Mouse (Mus musculus) gastrocnemius, postnatal 10 days (tissue): Measurements from ENCODE around the gene Shisa4. TPM values are rescaled to one million over a fixed set of nuclear protein-coding genes. Genes with fewer than 3 reads are reported as not detected.
"Not testable (repeated sequence)": the region's sequence is repeated elsewhere in the genome, so short reads cannot be mapped to it uniquely, and the experiment has no call there.

ENCODE experiments used
- DNase-seq: peaks from one replicate; pipeline ENCODE4 v3.0.0; 2021; ENCODE audit warnings: mixed read lengths
- long read RNA-seq, 2 experiments: library from polyadenylated mRNA; stranded (forward); transcript quantifications; one replicate each; pipeline ENCODE4 v2.0.0; 2021
- total RNA-seq, 2 experiments: library from RNA; stranded (reverse); gene quantifications; 2 replicates each; pipeline ENCODE4 v1.2.3; 2021

The Shisa4 gene
- 100 to 1,000 TPM; 261 to 295 TPM for total RNA-seq
- long read RNA-seq, experiment 1, transcript Shisa4-201 (5 exons, 1,763 nt): major isoform, 349 of 426 reads
- long read RNA-seq, experiment 1, partial matches to known transcripts: 62 of 426 reads
- long read RNA-seq, experiment 1, other reads (novel, unspliced or antisense): 11 of 426 reads
- long read RNA-seq, experiment 2, transcript Shisa4-201 (5 exons, 1,763 nt): major isoform, 384 of 471 reads
- long read RNA-seq, experiment 2, partial matches to known transcripts: 67 of 471 reads
- long read RNA-seq, experiment 2, other reads (novel, unspliced or antisense): 15 of 471 reads

DNA sequence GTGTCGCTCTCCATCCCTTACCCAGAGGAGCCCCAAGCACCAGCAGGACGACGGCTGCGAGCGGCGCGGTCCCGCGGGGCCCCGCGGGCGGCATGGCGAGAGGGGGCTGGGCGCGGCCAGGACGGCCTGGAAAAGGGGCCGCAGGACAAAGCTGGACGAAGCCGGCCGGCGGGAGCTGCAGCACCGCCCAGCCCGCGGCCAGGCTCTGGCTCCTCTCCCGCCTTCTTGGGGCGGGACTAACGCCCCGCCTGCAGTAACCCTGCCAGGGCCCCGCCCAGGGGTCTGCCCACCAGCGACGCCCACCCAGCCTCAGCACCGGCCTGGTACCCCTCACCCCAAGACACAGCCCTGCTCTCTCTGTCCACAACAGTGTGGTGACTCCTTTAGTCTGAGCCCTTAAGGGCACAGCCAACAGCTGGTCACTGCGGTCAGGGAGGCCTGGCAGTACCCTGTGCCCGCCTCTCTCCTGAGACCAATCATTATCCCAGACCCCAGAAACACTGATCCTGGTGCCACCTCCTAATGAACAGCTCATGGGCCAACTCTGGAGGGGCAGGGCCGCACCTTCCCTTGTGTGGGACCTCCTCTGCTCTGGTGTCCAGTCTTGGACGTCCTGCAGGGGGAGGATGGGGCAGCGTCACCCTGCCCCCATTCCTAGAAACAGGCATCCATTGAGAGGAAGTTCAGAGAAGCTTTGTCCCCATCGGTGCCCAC lies at the start of gene Shisa4:
Gene Shisa4, minus strand, starts transcription at position 370 of the 714 bp plus-strand sequence.
- peak; percentile 78 for DNase-seq

GRCm38 (mm10) chr1:135422772-135423171 lies 47.7 kb upstream of the Shisa4 start:
- no peak for DNase-seq

GRCm38 (mm10) chr1:135413996-135414395 lies 39.0 kb upstream of the Shisa4 start:
- no peak for DNase-seq

DNA sequence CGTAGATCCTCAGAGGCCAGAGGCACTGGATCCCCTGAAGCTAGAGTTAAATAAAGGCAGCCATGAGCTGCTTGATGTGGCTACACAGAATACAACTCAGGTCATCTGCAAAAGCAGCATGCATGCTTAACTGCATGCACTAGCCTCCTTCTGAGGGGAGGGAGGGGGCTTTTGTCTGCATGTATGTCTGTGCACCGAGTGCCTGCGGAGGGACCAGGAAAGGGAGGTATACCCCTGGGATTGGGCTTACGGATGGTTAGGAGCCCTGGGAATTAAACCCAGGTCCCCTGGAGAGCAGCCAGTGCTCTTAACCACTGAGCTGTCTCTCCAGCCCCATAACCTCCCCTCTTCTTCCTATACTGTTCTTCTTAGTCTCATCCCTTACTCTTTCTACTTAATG lies 37.1 kb upstream of the Shisa4 start:
- no peak for DNase-seq

- DNase-seq: peak; percentile 42
Observed at GRCm38 (mm10) chr1:135410967-135411366, 35.9 kb upstream of the Shisa4 start.

GRCm38 (mm10) chr1:135408973-135409372 lies 33.9 kb upstream of the Shisa4 start:
- DNase-seq: no peak

- no peak for DNase-seq
Observed at GRCm38 (mm10) chr1:135405356-135405755, 30.3 kb upstream of the Shisa4 start.

GRCm38 (mm10) chr1:135401452-135402110 lies 26.5 kb upstream of the Shisa4 start:
- no peak for DNase-seq

- no peak for DNase-seq
Observed at GRCm38 (mm10) chr1:135399466-135399865, 24.4 kb upstream of the Shisa4 start.

GRCm38 (mm10) chr1:135385161-135385560 lies 10.1 kb upstream of the Shisa4 start:
- no peak for DNase-seq

GRCm38 (mm10) chr1:135384171-135384570 lies 9.1 kb upstream of the Shisa4 start:
- DNase-seq: no peak

DNA sequence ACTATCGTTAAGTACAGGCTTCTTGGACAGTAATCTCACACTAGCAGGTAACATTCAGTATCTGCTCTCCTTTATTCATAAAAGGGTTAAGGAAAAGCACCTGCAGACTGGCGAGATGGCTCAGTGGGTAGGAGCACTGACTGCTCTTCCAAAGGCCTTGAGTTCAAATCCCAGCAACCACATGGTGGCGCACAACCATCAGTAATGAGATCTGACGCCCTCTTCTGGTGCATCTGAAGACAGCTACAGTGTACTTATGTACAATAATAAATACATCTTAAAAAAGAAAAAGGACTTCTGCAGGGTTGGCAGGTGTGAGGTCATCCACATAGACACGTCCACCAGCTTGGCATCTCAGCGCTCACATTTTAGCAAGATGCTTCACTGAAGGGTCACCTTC lies 6.5 kb upstream of the Shisa4 start:
- not testable (repeated sequence) for DNase-seq

- no peak for DNase-seq
Observed at GRCm38 (mm10) chr1:135380071-135380991, 5.3 kb upstream of the Shisa4 start.

- DNase-seq: no peak
Observed at GRCm38 (mm10) chr1:135379048-135379447, 4.0 kb upstream of the Shisa4 start.

- peak; percentile 39 for DNase-seq
Observed at GRCm38 (mm10) chr1:135378576-135378975, 3.5 kb upstream of the Shisa4 start.

- DNase-seq: peak; percentile 44
Observed at GRCm38 (mm10) chr1:135374175-135374867, 716 bp downstream of the Shisa4 start.

DNA sequence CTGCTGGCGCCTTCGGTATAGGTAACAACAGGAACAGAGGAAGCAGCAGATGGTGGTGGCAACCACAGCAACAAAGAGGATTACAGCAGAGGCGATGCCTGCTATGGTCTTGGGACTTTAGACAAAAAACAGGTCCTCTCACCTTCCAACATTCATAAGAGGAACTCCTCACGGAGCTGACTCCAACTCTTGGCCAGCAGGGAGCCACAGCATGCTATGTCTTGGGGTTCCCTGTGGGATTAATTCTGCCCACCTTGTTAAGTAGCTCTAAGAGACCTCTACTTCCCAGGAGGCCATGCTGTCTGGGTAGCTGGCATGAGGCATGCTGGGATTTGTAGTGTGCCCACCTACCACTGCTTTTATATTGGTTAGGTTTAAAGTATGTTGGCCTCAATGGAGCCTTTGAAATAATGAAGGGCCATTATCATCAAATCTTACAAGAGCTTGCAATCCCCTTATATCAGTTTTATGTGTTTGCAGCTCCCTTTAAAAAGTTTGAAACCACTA lies 1.8 kb downstream of the Shisa4 start:
- no peak for DNase-seq

GRCm38 (mm10) chr1:135369415-135369814 lies 5.6 kb downstream of the Shisa4 start:
- DNase-seq: no peak

DNA sequence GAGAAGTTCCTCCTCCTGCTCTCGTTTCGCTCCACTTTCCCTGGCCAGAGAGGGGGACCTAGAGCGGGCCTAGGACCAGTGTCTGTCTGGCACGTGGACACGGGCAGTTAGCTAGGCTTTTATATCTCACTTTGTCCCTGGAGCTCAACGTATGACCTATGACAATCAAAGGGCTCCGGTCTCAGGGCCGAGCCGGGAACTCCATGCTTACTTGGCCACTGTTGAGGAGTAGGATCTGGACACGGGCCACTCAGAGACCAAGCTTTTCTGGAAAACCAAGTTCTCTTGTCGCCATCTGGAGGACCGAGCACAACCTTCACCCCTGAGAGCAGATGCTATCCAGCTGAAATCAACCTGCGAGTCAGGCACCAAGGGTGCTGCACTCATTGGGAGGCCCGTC lies 6.1 kb downstream of the Shisa4 start:
- DNase-seq: peak; percentile 52

- DNase-seq: peak; percentile 85
Observed at GRCm38 (mm10) chr1:135368245-135368644, 6.8 kb downstream of the Shisa4 start.

DNA sequence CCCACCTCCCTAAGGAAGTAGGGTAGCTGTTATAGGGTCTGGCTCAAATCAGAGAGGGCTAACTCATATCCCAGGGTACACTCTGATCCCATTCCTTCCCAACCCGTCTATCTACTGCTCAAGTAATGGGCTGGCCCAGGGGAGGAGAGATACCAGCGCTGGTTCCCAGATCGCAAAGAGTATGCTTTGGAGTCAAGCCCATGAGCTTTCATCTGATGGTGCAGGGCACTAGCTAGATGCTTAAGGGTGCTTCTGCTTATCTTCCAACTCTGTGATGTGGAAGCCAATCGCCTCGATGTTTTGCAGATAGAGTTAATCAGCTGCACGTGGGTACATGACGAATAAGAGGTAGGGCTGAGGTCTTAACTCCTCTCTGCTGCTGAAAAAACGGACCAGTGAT lies 7.4 kb downstream of the Shisa4 start:
- no peak for DNase-seq
